8 mouse cellular contexts compared by ENCODE assay signal in genomic region chrX:139684775-139685695, GRCm38 (mm10). TPM values are rescaled to one million over a fixed set of nuclear protein-coding genes. Genes with fewer than 3 reads are reported as not detected.
DNase-seq lines count a peak whose midpoint lies in the region; ATAC-seq lines count a peak whose summit lies in the region.

Tbc1d8b (plus strand) TSS chrX:139684996.

- peak within 1 kb of the TSS; percentile 52 for H3K4me2 ChIP-seq in intestine, embryonic 14.5 days (ENCODE audit: low read length)

- peak; percentile 98 for ATAC-seq in intestine, embryonic 14.5 days (replicated peaks; ENCODE audit: low FRiP score, low TSS enrichment, low read depth)

- peak within 1 kb of the TSS; percentile 47 for H3K4me3 ChIP-seq in intestine, embryonic 14.5 days (ENCODE audit: low read depth, low read length)

- H3K27ac ChIP-seq in intestine, embryonic 14.5 days (ENCODE audit: low read depth): peak within 1 kb of the TSS; percentile 64; the same call in 1 of the 2 replicates

- H3K36me3 ChIP-seq in intestine, embryonic 14.5 days (ENCODE audit: control insufficient read depth, insufficient read depth, low read length): no peaks in the 10 kb centered on the region

- WGBS in intestine, embryonic 14.5 days: 11% methylated on average over 40 of the region's 43 CpGs

- intact Hi-C loops in left cerebral cortex, postnatal 14 days (cut with DNase I): no loop called here

- H3K9me3 ChIP-seq in intestine, embryonic 14.5 days (ENCODE audit: control insufficient read depth, low read length): no peaks in the 10 kb centered on the region

- H3K4me1 ChIP-seq in intestine, embryonic 14.5 days (replicated peaks; ENCODE audit: control insufficient read depth, insufficient read depth, low read length): no peaks in the 10 kb centered on the region

- peak within 1 kb of the TSS; percentile 54 for H3K9ac ChIP-seq in intestine, embryonic 14.5 days (ENCODE audit: low read length)

- DNase-seq in adrenal gland, adult (ENCODE audit: inconsistent age in 2 of 2, low spot score in 1 of 2): peak; percentile 83 to 92
- DNase-seq in embryo, embryonic 11 days: peak; percentile 92
- peak; percentile 71 for DNase-seq in gastrocnemius, postnatal 25 days
- DNase-seq in intestine, embryonic 14.5 days (ENCODE audit: low spot score): peak; percentile 79
- DNase-seq in left cerebral cortex, postnatal 14 days (ENCODE audit: low spot score in 2 of 2): peak; percentile 56 to 71
- peak; percentile 87 for DNase-seq in mesoderm, embryonic 11.5 days (ENCODE audit: low read depth, low spot score)
- DNase-seq in right cerebral cortex, postnatal 36 days (ENCODE audit: low spot score in 2 of 2): peak; percentile 55 to 77
- DNase-seq in yolk sac, embryonic 10.5 days (ENCODE audit: low spot score): peak; percentile 80

- H3K27me3 ChIP-seq in intestine, embryonic 14.5 days (replicated peaks; ENCODE audit: control insufficient read depth, insufficient read depth, low read length): 0 out of 2 replicates have a peak, but pooled peaks cover 2% of the 10 kb centered on the region

RNA-seq across cellular contexts. Expression of gene Tbc1d8b, which starts in this region (rescaled TPM):
- total RNA-seq in gastrocnemius, postnatal 25 days (2021): 1 to 10 TPM; 3.1 to 3.5 TPM
- 1.5 and 1.7 TPM in 2 replicates for polyA plus RNA-seq in intestine, embryonic 14.5 days (2014; fragmentation: Nextera tagmentation; extraction: Ambion mirVana)
- 1 to 10 TPM; 2.6 to 3.1 TPM for total RNA-seq in left cerebral cortex, postnatal 14 days (2021)

Comparison
In these comparisons a context has a peak if more than half of its experiments do, and no peak if none do; other contexts are left out.
1. Peak in every context shown above with its lines: DNase-seq, ATAC-seq, H3K4me3 ChIP-seq and H3K27ac ChIP-seq.